Mouse (Mus musculus) E14TG2a.4 (cell line): ENCODE data around the gene Plcg1.

Experiments
- CTCF ChIP-seq: conservative IDR thresholded peaks from 2 replicates; pipeline ENCODE4 v1.5.1; 2014; ENCODE audit warnings: low read length
- POU5F1 ChIP-seq: IDR thresholded peaks from 2 replicates; pipeline ENCODE4 v1.6.1; 2014; ENCODE audit warnings: low read length, borderline replicate concordance

GRCm38 (mm10) chr2:160806091-160806521, 75.0 kb downstream of the Plcg1 start:
- TF ChIP-seq CTCF (no peak), POU5F1 (no peak)
